Mouse (Mus musculus) liver, postnatal 0 days (tissue): ENCODE data around the gene Gfod1.

Experiments
- CTCF ChIP-seq: sonication (generic); IDR thresholded peaks from 2 replicates; pipeline ENCODE4 v1.5.1; 2016; ENCODE audit warnings: antibody characterized with exemption, low read depth
- EP300 ChIP-seq: IDR thresholded peaks from 2 replicates; pipeline ENCODE4 v1.6.1; 2016; ENCODE audit warnings: antibody characterized with exemption, low read depth, mild to moderate bottlenecking

DNA sequence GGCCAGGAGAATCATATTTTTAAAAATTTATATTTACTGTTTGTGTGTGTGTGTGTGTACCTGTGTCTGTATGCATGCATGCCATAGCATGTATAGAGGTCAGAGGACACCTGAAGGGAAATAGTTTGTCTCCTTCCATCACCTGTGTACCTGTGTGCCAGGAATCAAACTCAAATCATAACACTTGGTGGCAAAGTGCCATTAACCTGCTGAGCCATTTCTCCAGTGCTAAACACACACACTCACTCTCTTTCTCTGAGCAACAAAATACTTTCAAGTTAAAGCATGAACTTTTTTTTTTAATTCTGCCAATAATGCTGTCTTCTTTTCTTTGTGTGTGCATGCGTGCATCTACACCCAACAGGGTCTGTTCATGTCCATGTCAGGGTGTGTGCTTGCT lies 83.3 kb downstream of the Gfod1 start:
- TF ChIP-seq CTCF (no peak), EP300 (no peak)
